Mouse (Mus musculus) right cerebral cortex, postnatal 14 days (tissue): ENCODE results near the gene Iba57.

ENCODE experiments used
- DNase-seq: peaks from one replicate; pipeline ENCODE4 v3.0.0; 2022

The Iba57 gene

GRCm38 (mm10) chr11:59174189-59174838, 10.8 kb upstream of the Iba57 start:
- no peak for DNase-seq

- no peak for DNase-seq
Measured at GRCm38 (mm10) chr11:59170549-59170948, 7.0 kb upstream of the Iba57 start.

DNA sequence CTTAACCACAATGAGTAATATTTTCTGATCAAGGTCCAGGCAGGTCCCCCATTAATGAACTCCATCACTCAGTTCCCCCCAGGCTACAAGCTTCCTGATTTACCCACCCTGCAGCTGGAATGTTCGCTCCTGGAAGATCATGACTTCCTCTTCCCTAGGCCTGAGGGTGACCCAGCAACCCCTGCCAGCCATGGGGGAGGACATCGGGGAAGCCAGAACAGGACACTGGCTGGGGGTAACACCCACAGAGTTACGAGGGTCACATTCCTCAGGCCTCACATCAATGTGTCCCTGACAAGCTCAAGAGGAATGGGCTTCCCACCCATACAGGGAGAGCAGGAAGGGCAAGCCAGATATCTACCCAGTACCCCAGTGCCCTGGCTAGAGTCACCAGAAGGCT, 6.3 kb upstream of the Iba57 start:
- DNase-seq, result no peak

GRCm38 (mm10) chr11:59165616-59166241, 2.2 kb upstream of the Iba57 start:
- no peak for DNase-seq

DNA sequence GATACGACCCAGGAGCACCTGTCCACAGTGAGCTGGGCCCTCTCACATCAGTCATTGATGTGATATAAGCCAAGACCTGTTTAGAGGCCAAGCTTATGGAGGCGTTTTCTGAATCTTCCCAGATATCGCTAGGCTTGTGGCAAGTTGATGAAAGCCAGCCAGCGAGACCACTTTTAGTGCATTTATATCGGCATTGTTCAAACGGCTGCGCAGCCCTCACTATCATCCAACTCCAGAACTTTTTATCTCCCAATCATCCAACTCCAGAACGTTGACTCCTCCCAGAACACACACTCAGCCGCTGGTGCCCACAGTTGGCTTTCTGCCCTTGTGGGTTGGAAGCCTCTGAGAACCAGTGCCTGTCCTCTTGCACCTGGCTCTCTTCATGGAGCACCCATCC, 845 bp upstream of the Iba57 start:
- no peak for DNase-seq

GRCm38 (mm10) chr11:59162443-59163254, 890 bp downstream of the Iba57 start:
- no peak for DNase-seq

DNA sequence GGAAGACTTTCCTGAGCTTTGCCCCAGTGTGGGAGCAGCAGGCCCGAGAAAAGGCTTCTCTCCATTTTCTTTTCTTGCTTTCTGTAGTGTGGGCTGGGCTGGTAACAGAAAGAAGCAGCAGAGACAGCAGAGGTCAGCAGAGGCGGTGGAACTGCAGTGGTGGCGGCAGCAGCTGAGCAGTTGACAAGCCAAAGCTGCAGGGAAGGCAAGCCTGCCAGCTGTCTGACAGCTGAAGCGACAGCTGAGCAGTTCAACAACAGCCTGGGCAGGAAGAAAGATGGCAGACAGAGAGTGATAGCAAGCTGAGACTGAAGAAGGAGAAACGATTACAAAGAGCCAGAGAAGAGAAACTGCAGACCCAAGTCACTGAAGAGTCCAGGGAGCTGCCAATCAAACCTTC, 2.1 kb downstream of the Iba57 start:
- no peak for DNase-seq

DNA sequence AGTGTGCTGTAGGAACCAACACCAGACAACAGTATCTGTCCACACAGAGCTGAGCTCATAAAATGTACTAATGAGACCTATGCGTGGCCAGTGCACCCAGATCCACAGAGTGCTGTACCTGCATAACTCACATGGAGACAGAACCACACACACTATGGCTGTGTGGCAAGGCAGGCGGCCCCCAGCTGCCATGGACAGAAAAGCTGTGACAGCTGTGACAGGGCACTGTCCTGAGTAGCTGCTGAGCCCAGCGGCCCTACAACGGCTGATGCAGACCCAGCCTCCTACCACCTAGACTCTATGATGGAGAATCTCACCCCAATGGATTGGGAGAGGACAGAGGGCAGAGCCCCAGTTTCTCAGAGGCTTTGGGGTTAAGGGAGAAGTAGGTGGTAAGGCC, 4.0 kb downstream of the Iba57 start:
- no peak for DNase-seq

- DNase-seq, result no peak
Measured at GRCm38 (mm10) chr11:59159099-59159498, 4.4 kb downstream of the Iba57 start.

DNA sequence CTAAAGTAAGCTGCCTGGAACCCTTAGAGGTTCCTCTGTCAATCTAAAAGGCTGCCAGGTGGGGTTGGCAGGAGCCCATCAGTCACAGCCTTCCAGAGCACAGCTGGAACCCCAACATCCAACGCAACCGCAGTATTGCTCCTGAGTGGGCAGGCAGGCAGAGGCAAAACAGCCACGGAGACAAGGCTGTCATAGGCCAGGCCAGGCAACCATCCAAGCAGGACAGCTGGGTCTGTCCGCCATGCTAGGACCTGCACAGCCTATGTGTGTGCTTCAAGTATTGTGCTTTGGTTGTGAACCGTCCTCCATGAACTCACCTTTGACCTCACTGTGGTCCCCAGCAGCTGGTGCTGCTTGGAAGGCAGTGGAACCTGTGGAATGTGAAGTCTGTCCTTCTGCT, 7.6 kb downstream of the Iba57 start:
- no peak for DNase-seq

- DNase-seq, result no peak
Measured at GRCm38 (mm10) chr11:59154220-59154619, 9.3 kb downstream of the Iba57 start.

DNA sequence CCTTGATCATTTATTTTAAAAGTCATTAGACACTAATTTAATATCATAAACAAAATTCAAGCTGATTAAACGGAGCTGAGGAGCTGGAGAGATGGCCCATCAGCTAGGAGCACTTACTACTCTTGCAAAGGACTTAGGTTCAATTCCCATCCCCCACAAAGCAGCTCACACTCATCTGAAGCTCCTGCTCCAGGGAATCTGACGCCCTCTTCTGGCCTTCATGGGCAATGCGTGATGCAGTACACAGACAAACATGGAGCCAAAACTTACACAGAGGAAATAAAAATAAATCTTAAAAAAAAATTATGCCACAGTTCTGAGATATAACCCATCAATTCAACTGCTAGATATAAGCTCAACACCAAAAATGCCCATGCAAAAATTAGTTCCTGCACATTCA, 11.8 kb downstream of the Iba57 start:
- no peak for DNase-seq

GRCm38 (mm10) chr11:59149302-59149701, 14.2 kb downstream of the Iba57 start:
- no peak for DNase-seq

DNA sequence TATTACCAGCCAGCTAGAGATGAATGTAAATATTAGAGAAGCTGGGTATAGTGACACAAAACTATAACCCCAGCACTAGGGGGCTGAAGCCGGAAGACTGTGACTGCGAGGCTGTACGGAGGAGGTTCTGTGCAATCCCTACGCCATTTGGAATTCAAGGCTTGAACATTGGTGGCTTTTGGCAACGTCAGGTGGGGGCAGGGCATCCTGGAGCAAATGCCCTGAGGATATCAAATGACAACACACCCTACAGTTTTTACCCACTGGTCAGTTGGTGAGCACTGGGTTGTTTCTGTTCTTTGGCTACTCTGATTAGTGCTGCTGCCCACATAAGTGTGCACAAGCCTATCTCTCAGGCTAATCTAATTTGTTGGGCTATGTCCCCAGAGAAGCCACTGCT, 20.6 kb downstream of the Iba57 start:
- DNase-seq, result no peak

- DNase-seq, result no peak
Measured at GRCm38 (mm10) chr11:59141772-59142370, 21.7 kb downstream of the Iba57 start.

DNA sequence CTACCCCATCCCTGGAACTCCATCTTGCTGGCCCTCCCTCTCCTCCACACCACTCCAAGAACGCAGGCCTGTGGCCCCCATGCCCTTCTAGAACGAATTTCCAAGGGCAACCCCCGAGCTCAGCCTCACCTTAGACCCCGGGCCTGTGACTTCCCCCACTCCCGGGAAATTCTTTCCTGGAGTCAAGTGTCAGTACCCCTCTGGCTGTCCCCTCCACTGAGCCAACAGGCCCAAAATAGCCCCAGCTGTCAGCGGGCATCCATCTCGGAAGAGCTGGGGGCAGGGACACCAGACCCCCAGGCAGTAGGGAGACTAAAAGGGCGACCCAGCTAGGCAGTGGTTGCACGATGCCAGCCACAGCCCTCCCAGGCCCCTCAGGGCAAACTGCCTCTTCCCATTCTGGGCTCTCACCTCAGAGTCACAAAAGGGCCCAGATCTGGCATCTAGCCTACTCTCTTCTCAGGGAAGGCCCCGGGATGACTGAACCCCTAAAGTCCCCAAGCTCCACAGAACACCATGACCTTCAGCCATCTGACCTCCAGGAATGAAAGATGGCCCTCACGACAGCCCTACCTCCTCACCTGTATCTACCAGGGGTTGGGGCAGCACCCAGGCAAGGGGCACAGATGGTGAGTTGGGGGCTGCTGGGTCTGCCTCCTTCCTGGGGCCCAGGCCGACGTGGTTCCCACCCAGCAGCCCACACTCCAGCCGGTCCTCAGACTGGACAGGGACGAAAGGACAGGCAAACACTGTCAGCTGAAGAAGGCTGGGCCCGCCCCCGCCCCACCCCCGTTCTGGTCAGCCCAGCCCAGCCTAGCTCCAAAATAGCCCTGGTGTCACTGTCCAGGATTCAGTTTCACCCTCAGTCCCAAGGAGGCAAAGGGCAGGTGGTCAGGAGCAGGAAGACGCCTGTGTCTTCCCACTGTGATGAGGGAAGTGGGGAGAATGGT, 24.7 kb downstream of the Iba57 start:
- DNase-seq, result no peak

DNA sequence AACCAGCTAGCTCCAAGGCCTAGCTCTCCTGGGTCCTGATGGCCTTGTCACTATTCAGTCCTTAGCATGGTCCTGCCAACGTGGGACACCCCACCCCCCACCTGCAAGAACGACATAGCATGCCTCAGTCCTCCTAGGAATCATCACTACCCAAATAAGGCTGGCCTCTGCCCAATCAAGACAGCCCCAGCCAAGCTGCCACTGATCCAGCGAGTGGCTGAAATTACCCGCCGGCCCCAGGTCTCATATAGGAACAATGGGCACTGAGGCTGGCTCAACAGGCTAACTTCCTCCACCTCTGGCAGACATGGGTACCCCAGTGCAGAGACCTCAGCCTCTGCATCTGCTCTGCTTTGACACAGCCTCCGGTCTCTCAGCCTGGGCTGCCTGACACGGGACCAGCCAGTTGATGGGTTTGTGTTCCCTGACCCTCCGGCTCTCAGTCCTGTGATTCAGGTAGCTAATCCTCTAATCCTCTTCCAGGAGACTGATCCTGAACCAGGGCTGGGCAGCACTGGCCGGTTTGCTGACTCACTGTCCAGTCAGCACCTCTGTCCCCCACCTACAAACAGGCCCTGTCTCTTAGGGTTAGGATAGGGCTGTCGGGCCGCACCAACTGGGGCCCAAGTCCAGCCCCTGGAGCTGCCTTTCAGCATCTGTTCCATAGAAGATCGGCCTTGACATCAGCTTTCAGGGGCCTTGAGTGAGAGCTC, 26.4 kb downstream of the Iba57 start:
- DNase-seq, result no peak

DNA sequence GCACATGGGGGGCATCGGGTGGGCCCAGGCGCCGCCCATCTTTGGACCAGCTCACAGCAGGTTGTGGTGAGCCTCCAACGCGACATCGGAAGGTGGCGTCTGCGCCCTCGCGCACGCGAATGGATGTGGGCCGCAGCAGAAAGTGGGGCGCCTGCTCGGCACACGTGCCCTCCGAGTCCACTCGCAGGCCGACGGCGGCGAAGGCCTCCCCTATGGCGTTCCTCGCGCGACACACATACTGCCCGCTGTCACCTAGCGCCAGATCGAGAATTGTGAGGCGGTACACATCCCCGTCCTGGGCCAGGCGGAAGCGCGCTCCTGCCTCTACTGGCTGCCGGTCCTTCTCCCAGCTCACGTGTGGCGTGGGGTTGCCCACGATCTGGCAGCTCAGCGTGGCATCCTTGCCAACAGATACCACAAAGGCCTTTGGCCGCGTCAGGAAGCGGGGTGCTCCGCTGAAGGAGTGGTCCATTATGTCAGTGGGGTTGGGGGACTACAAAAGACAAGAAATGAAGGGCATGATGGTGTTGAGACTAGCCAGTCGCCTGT, 27.6 kb downstream of the Iba57 start, which contains the start of gene Obscn:
TSS of gene Obscn (minus strand) at position 499 of the 549 bp plus-strand sequence.
- peak; percentile 26 for DNase-seq

GRCm38 (mm10) chr11:59135051-59135820, 28.3 kb downstream of the Iba57 start:
- DNase-seq, result no peak

DNA sequence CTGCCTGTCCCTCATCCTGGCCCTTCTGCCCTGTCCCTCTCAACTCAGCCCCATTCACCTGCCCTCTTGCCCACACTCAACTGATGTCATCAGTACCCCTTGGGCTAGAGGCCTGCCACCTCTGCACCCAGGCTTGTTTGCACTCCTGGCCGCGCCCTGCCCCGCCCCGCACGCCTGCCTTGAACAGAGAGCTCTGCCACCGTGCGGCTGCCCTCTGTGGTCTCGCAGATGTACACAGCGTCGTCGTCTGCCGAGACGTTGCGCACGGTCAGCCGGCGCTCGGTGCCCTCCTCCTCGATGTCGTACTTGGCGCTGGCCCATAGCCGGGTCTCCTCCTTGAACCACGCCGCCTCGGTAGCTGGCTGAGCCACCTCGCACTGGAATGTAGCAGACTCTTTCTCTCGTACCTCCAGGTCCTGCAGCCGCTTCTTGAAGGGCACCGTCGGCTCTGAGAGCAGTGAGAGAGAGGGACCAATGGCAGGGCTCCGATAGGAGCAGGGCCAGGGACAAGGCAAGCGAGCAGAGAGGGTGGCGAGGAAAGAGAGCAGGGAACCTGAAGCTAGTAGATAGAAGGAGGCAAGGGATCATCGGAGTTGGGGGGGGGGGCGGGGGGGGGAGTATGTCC, 29.1 kb downstream of the Iba57 start:
- DNase-seq, result no peak
